Mouse (Mus musculus) kidney, postnatal 0 days (tissue): Measurements from ENCODE around the gene Pgf. TPM values are rescaled to one million over a fixed set of nuclear protein-coding genes. Genes with fewer than 3 reads are reported as not detected.
A peak's percentile ranks its signal among the peaks of the same experiment; 100 is the strongest.

Experiments
- ATAC-seq: fragments of 200-750 bp; cut with Nextera tagmentation; replicated peaks from 2 replicates; pipeline ENCODE4 v1.8.0; 2017; ENCODE audit warnings: low read depth, moderate number of reproducible peaks, moderate TSS enrichment, moderate library complexity; ENCODE audit not compliant: low FRiP score
- DNase-seq: peaks from one replicate; pipeline ENCODE4 v3.0.0-alpha.2; 2016; ENCODE audit warnings: low spot score
- H3K27ac ChIP-seq: fragments of 300-500 bp; sonication (generic); 2 replicates; pipeline ENCODE4 v1.5.1; 2014; ENCODE audit warnings: mild to moderate bottlenecking
- H3K27me3 ChIP-seq: fragments of 300-500 bp; sonication (generic); 2 replicates; pipeline ENCODE4 v1.6.1; 2014; ENCODE audit warnings: low read length, mixed read lengths; ENCODE audit not compliant: insufficient read depth
- H3K36me3 ChIP-seq: fragments of 300-500 bp; sonication (generic); 2 replicates; pipeline ENCODE4 v1.6.1; 2014; ENCODE audit warnings: low read length, mixed read lengths; ENCODE audit not compliant: insufficient read depth
- H3K4me1 ChIP-seq: fragments of 300-500 bp; sonication (generic); replicated peaks from 2 replicates; pipeline ENCODE4 v1.6.1; 2014; ENCODE audit warnings: antibody characterized with exemption, low read length, mixed read lengths; ENCODE audit not compliant: insufficient read depth
- H3K4me2 ChIP-seq: fragments of 300-500 bp; sonication (generic); 2 replicates; pipeline ENCODE4 v1.6.1; 2014; ENCODE audit warnings: mild to moderate bottlenecking, low read length, moderate library complexity, mixed read lengths
- H3K4me3 ChIP-seq: fragments of 300-500 bp; sonication (generic); replicated peaks from 2 replicates; pipeline ENCODE4 v1.5.1; 2014; ENCODE audit warnings: low read depth, low read length
- H3K9ac ChIP-seq: fragments of 300-500 bp; sonication (generic); 2 replicates; pipeline ENCODE4 v1.6.1; 2014; ENCODE audit warnings: low read depth, low read length
- H3K9me3 ChIP-seq: fragments of 300-500 bp; sonication (generic); replicated peaks from 2 replicates; pipeline ENCODE4 v1.6.1; 2016; ENCODE audit warnings: low read length, inconsistent platforms, mixed read lengths
- CTCF ChIP-seq: IDR thresholded peaks from 2 replicates; pipeline ENCODE4 v1.5.1; 2016; ENCODE audit warnings: antibody characterized with exemption, low read depth, mild to moderate bottlenecking, moderate library complexity
- WGBS: fragments of 180-500 bp; shearing (Covaris S2); extraction: QIAGEN DNeasy Blood & Tissue Kit; methylation state at CpG from one replicate; pipeline ENCODE4 v1.1.7; 2014; 5-methylcytosine and 5-hydroxymethylcytosine counted together
- polyA plus RNA-seq: library from polyadenylated mRNA; unstranded; fragments of >200 nt; fragmentation: Nextera tagmentation; extraction: Ambion mirVana; gene quantifications from 2 replicates; pipeline ENCODE4 v1.2.1, GENCODE M21; 2015

Gene Pgf
- polyA plus RNA-seq, 1 experiment from 2014 or later, result 6.1 TPM

- DNase-seq, result no peak
- Histone ChIP-seq H3K4me1 (no peaks in the 10 kb centered on the region; the same call in 1 of the 2 replicates), H3K4me2 (no peak overlapping the region), H3K9me3 (no peaks in the 10 kb centered on the region), H3K9ac (no peak overlapping the region), H3K4me3 (no peak overlapping the region), H3K27ac (no peak overlapping the region), H3K36me3 (no peaks in the 10 kb centered on the region), H3K27me3 (no peaks in the 10 kb centered on the region)
- no peak for ATAC-seq
- 83% methylated on average over 11 of the region's 11 CpGs for WGBS
- no peak for TF ChIP-seq CTCF
Measured at GRCm38 (mm10) chr12:85170284-85170947, 7.2 kb downstream of the Pgf start.

GRCm38 (mm10) chr12:85169877-85170276, 7.7 kb downstream of the Pgf start:
- Histone ChIP-seq H3K27me3 (no peaks in the 10 kb centered on the region), H3K9me3 (no peaks in the 10 kb centered on the region), H3K4me2 (no peak overlapping the region), H3K9ac (no peak overlapping the region), H3K4me3 (no peak overlapping the region), H3K27ac (no peak overlapping the region), H3K36me3 (no peaks in the 10 kb centered on the region), H3K4me1 (no peaks in the 10 kb centered on the region)
- 71% methylated on average over 3 of the region's 3 CpGs for WGBS
- TF ChIP-seq CTCF, result no peak
- ATAC-seq (no peak), DNase-seq (no peak)

GRCm38 (mm10) chr12:85169117-85169858, 8.3 kb downstream of the Pgf start:
- Histone ChIP-seq H3K4me3 (no peak overlapping the region), H3K9ac (0 out of 2 replicates have a peak overlapping the region, but pooled peaks have one; percentile 31), H3K27ac (no peak overlapping the region), H3K36me3 (no peaks in the 10 kb centered on the region), H3K4me1 (no peaks in the 10 kb centered on the region), H3K27me3 (no peaks in the 10 kb centered on the region), H3K9me3 (no peaks in the 10 kb centered on the region), H3K4me2 (peak overlapping the region; percentile 44)
- ATAC-seq, result peak; percentile 70
- DNase-seq, result peak; percentile 90
- TF ChIP-seq CTCF, result peak; percentile 96
- 34% methylated on average over 27 of the region's 27 CpGs for WGBS

- ATAC-seq (no peak; the same call in 1 of the 2 replicates), DNase-seq (no peak)
- H3K9me3 ChIP-seq, result no peaks in the 10 kb centered on the region
- H3K36me3 ChIP-seq, result no peaks in the 10 kb centered on the region
- 76% methylated on average over 9 of the region's 9 CpGs for WGBS
- TF ChIP-seq CTCF, result no peak
- no peak overlapping the region for H3K4me3 ChIP-seq
- H3K27ac ChIP-seq, result no peak overlapping the region
- no peaks in the 10 kb centered on the region for H3K27me3 ChIP-seq
- no peak overlapping the region for H3K9ac ChIP-seq
- no peaks in the 10 kb centered on the region for H3K4me1 ChIP-seq
- H3K4me2 ChIP-seq, result no peak overlapping the region
Measured at GRCm38 (mm10) chr12:85166631-85167030, 11.0 kb downstream of the Pgf start.

GRCm38 (mm10) chr12:85164996-85165395, 12.6 kb downstream of the Pgf start:
- Histone ChIP-seq H3K4me2 (no peak overlapping the region), H3K36me3 (no peaks in the 10 kb centered on the region), H3K9me3 (no peaks in the 10 kb centered on the region), H3K4me3 (no peak overlapping the region), H3K9ac (no peak overlapping the region), H3K27ac (no peak overlapping the region), H3K4me1 (no peaks in the 10 kb centered on the region), H3K27me3 (no peaks in the 10 kb centered on the region)
- no peak for ATAC-seq
- no peak for DNase-seq
- no peak for TF ChIP-seq CTCF
- WGBS, result 79% methylated on average over 5 of the region's 5 CpGs

- no peak for TF ChIP-seq CTCF
- Histone ChIP-seq H3K27ac (no peak overlapping the region), H3K4me2 (no peak overlapping the region), H3K9me3 (no peaks in the 10 kb centered on the region), H3K4me1 (no peaks in the 10 kb centered on the region), H3K36me3 (no peaks in the 10 kb centered on the region), H3K27me3 (no peaks in the 10 kb centered on the region), H3K9ac (no peak overlapping the region), H3K4me3 (no peak overlapping the region)
- 61% methylated on average over 5 of the region's 5 CpGs for WGBS
- no peak for ATAC-seq
- no peak for DNase-seq
Measured at GRCm38 (mm10) chr12:85159592-85159991, 18.0 kb downstream of the Pgf start.
